Mouse (Mus musculus): ENCODE results near the gene Iqgap1.

- no peak for TF ChIP-seq POLR2A (IDR thresholded peaks at IDR 0.05; ENCODE audit: insufficient read depth, low read depth, low read length)
- peak; percentile 38 for TF ChIP-seq CTCF (IDR thresholded peaks at IDR 0.05)
Observed at GRCm38 (mm10) chr7:80763864-80764437, 61.8 kb downstream of the Iqgap1 start.
